Mouse (Mus musculus) embryonic facial prominence, embryonic 15.5 days (tissue): ENCODE data around the gene Krt71. TPM values are rescaled to one million over a fixed set of nuclear protein-coding genes. Genes with fewer than 3 reads are reported as not detected.
"Not testable (repeated sequence)": the region's sequence is repeated elsewhere in the genome, so short reads cannot be mapped to it uniquely, and the experiment has no call there.

Experiments used
- ATAC-seq: fragments of 200-750 bp; cut with Nextera tagmentation; 2 replicates; pipeline ENCODE4 v1.8.0; 2017; ENCODE audit warnings: low read depth, moderate TSS enrichment; ENCODE audit not compliant: insufficient number of reproducible peaks, low FRiP score, low TSS enrichment
- H3K27ac ChIP-seq: fragments of 300-500 bp; sonication (generic); replicated peaks from 2 replicates; pipeline ENCODE4 v1.5.1; 2015; ENCODE audit warnings: mild to moderate bottlenecking, inconsistent platforms
- H3K27me3 ChIP-seq: fragments of 300-500 bp; sonication (generic); 2 replicates; pipeline ENCODE4 v1.6.1; 2015; ENCODE audit warnings: inconsistent platforms
- H3K36me3 ChIP-seq: fragments of 300-500 bp; sonication (generic); 2 replicates; pipeline ENCODE4 v1.6.1; 2015; ENCODE audit warnings: mild to moderate bottlenecking, inconsistent platforms
- H3K4me1 ChIP-seq: fragments of 300-500 bp; sonication (generic); 2 replicates; pipeline ENCODE4 v1.6.1; 2015; ENCODE audit warnings: inconsistent platforms
- H3K4me2 ChIP-seq: fragments of 300-500 bp; sonication (generic); replicated peaks from 2 replicates; pipeline ENCODE4 v1.6.1; 2015; ENCODE audit warnings: mild to moderate bottlenecking, inconsistent platforms
- H3K4me3 ChIP-seq: fragments of 300-500 bp; sonication (generic); replicated peaks from 2 replicates; pipeline ENCODE4 v1.5.1; 2015; ENCODE audit warnings: mild to moderate bottlenecking, inconsistent platforms
- H3K9ac ChIP-seq: fragments of 300-500 bp; sonication (generic); 2 replicates; pipeline ENCODE4 v1.6.1; 2015; ENCODE audit warnings: inconsistent platforms
- H3K9me3 ChIP-seq: fragments of 300-500 bp; sonication (generic); replicated peaks from 2 replicates; pipeline ENCODE4 v1.6.1; 2016; ENCODE audit warnings: inconsistent platforms
- WGBS: fragments of 180-500 bp; shearing (Covaris S2); methylation state at CpG from one replicate; pipeline ENCODE4 v1.1.7; 2015; 5-methylcytosine and 5-hydroxymethylcytosine counted together
- polyA plus RNA-seq: library from polyadenylated mRNA; unstranded; fragments of >200 nt; fragmentation: Nextera tagmentation; extraction: Ambion mirVana; gene quantifications from 2 replicates; pipeline ENCODE4 v1.2.1, GENCODE M21; 2015

Gene Krt71
- polyA plus RNA-seq, 1 experiment from 2014 or later = 101 TPM

DNA sequence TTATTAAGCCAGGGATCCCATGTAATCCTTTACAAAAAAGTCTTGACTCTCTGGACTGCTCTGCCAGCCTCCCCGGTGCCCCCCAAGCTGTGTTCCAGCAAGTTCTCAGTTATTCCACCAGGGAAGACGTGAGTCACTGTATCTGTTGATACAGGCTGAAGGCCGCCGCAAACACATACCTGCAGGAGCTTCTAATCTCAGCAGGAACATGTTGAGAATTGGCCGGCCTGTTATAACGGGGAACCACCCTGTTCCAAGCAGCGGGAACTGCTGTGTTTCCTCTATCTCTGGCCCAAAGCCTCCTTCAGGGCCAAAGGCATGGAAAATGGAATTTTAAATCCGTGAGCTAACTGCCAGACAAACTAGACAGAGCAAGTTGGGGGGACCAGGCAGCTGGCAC, 29.2 kb downstream of the Krt71 start:
- Histone ChIP-seq H3K9me3 (no peaks in the 10 kb centered on the region), H3K36me3 (no peaks in the 10 kb centered on the region), H3K9ac (no peak overlapping the region), H3K4me1 (peaks cover 32% of the 10 kb centered on the region), H3K27me3 (no peaks in the 10 kb centered on the region), H3K4me2 (peak overlapping the region; percentile 29; the same call in 1 of the 2 replicates), H3K4me3 (no peak overlapping the region), H3K27ac (peak overlapping the region; percentile 76)
- WGBS = 65% methylated on average over 8 of the region's 8 CpGs
- ATAC-seq = no peak

DNA sequence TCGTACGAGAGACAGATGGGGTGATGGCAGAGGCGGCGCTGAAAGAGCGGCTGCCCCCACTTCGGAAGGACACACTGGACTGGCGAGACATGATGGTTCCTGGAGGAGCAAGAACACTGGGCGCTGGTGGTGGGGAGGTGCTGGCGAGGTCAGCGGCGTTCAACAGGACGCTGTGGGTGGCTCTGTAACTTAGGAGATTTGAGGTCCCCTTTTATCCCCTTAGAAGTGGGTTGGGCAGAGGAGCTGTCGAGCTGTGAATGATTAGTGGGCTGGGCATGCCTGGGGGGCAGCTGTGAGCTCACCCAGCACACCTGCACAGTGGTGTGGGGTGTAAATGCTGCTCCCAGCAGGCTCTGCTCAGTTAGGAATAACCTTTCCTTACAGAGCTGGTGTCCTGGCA, 30.2 kb downstream of the Krt71 start, which contains the start of gene Krt5:
Gene Krt5 (minus strand): TSS at position 179 of the 400 bp plus-strand sequence.
- H3K4me1 ChIP-seq = peaks cover 25% of the 10 kb centered on the region
- no peak within 1 kb of the TSS for H3K9ac ChIP-seq
- H3K4me2 ChIP-seq = peak within 1 kb of the TSS; percentile 29
- WGBS = 55% methylated on average over 13 of the region's 13 CpGs
- H3K4me3 ChIP-seq = peak within 1 kb of the TSS; percentile 39
- no peaks in the 10 kb centered on the region for H3K36me3 ChIP-seq
- H3K27ac ChIP-seq = peak within 1 kb of the TSS; percentile 76
- H3K9me3 ChIP-seq = no peaks in the 10 kb centered on the region
- ATAC-seq = 0 out of 2 replicates have a peak, but pooled peaks have one; percentile 35
- H3K27me3 ChIP-seq = no peaks in the 10 kb centered on the region

DNA sequence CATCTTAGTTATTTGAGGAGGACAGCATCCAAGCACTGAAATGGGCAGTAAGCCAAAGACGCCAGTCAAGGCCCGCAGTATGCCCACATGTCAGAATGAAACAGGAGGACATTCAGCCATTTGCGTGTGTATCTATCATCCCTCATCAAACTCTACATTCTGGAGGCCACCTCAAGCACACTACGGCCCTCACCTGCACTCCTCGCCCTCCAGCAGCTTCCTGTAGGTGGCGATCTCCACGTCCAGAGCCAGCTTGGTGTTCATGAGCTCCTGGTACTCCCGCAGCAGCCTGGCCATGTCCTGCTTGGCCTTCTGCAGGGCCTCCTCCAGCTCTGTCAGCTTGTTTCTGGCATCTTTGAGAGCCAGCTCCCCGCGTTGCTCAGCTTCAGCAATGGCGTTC, 34.2 kb downstream of the Krt71 start:
- Histone ChIP-seq H3K27ac (no peak overlapping the region), H3K9me3 (no peaks in the 10 kb centered on the region), H3K4me2 (0 out of 2 replicates have a peak overlapping the region, but pooled peaks have one; percentile 15), H3K27me3 (no peaks in the 10 kb centered on the region), H3K9ac (no peak overlapping the region), H3K4me3 (no peak overlapping the region), H3K36me3 (no peaks in the 10 kb centered on the region), H3K4me1 (peaks cover 7% of the 10 kb centered on the region)
- 66% methylated on average over 11 of the region's 11 CpGs for WGBS
- no peak for ATAC-seq

DNA sequence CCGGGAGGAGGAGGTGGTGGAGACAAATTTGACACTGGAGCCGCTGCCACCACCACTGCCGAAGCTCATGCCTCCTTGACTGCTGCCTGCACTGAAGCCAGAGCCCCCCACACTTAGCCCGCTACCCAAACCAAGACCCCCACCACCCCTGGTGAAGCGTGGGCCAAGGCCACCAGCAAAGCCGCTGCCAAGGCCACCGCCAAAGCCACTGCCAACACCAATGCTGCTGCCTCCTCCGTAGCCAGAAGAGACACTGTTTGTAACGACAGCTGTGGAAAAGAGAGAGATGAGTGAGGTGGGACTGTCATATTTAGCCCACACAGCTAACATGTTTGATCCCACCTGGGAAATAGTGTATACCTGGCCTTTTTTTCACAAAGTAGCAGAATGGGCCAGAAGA, 35.5 kb downstream of the Krt71 start:
- Histone ChIP-seq H3K36me3 (no peaks in the 10 kb centered on the region), H3K9ac (no peak overlapping the region), H3K4me3 (no peak overlapping the region), H3K27ac (no peak overlapping the region), H3K27me3 (no peaks in the 10 kb centered on the region), H3K4me2 (no peak overlapping the region), H3K9me3 (no peaks in the 10 kb centered on the region), H3K4me1 (peaks cover 5% of the 10 kb centered on the region; the same call in 1 of the 2 replicates)
- 90% methylated on average over 9 of the region's 9 CpGs for WGBS
- ATAC-seq = no peak

DNA sequence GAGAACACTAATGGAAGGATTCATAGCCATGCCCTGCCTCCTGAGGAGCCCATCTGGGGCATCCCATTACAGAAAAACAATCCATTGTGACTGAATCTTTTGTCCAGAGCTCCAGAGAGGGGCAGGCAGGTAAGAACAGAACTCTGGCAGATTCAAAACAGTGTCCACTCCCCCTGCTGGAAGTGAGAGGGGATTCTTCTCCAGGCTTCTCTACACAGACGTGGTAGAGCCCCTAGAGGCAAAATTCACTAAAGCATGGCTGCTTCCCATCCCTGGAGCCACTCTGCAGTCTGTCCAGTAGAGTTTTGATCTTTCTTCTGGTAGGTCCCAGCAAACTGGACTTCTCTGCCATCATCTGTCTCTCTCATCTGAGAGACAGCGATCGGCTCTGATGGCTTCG, 38.8 kb downstream of the Krt71 start:
- Histone ChIP-seq H3K4me3 (no peak overlapping the region), H3K4me1 (no peaks in the 10 kb centered on the region), H3K27ac (no peak overlapping the region), H3K27me3 (no peaks in the 10 kb centered on the region), H3K4me2 (no peak overlapping the region), H3K9me3 (no peaks in the 10 kb centered on the region), H3K36me3 (no peaks in the 10 kb centered on the region), H3K9ac (no peak overlapping the region)
- 69% methylated on average over 4 of the region's 4 CpGs for WGBS
- no peak for ATAC-seq

DNA sequence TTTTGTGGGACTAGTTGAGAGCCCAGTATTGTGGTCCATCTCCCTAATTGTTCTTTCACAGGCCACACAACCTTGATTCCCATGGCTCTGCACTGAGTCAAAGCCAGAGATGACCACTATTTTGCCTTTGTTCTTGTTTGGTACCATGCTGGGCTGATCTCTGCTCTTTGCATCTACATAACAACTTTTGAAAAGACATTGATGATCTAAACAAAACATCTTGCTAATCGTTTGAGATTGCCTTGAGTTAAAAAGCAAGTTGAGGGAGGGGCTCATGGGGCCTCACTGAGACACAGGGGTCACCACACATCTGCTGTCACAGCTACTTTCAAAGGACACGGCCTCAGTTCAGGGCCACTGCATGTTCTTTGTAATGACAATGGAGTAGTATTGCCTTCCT, 40.5 kb downstream of the Krt71 start:
- WGBS = 51% methylated on average over 2 of the region's 2 CpGs
- no peak overlapping the region for H3K4me3 ChIP-seq
- H3K27ac ChIP-seq = no peak overlapping the region
- no peak overlapping the region for H3K9ac ChIP-seq
- no peak for ATAC-seq
- no peak overlapping the region for H3K4me2 ChIP-seq
- 0 out of 2 replicates have a peak, but pooled peaks cover under 1% of the 10 kb centered on the region for H3K4me1 ChIP-seq
- no peaks in the 10 kb centered on the region for H3K27me3 ChIP-seq
- no peaks in the 10 kb centered on the region for H3K9me3 ChIP-seq
- H3K36me3 ChIP-seq = no peaks in the 10 kb centered on the region

DNA sequence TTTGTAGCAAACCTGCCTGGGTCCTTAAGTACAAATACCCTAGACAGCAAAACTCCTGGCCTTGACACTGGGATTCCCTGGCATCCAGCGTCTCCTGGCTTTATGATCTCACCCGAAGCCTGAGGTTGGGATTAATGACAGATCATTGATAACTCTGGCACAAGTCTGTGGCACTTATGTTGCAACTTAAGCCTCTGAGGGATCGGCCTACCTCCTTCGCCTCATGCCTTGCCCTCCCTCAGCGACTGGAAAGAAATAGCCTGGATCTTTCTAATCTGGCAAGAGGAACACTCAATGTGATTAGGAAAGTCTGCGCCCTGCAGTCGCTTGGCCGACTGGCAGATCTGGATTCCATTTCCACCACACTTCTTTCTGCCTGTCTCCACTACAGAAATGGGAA, 43.0 kb downstream of the Krt71 start:
- 38% methylated on average over 8 of the region's 8 CpGs for WGBS
- no peak for ATAC-seq

DNA sequence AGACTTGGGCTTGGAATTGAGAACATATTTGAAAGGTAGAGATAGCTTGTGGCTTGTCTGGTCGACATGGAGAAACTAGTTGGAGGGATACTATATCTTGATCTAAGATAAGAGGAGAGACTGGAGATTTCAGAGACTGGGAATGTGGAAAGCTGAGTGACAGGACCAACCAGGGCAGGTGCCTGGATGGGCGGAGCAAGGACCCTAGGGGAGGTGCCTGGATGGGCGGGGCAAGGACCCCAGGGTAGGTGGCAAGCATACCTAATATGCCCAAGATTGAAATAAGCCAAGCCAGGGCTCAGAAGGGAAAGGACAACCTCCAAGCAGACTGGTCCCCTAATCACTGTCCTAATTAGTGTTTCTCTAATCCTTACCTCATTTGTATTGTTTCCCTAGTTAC, 43.7 kb downstream of the Krt71 start:
- 61% methylated on average over 3 of the region's 3 CpGs for WGBS
- Histone ChIP-seq H3K36me3 (no peaks in the 10 kb centered on the region), H3K9ac (no peak overlapping the region), H3K4me1 (0 out of 2 replicates have a peak, but pooled peaks cover 4% of the 10 kb centered on the region), H3K27ac (no peak overlapping the region), H3K27me3 (no peaks in the 10 kb centered on the region), H3K4me2 (no peak overlapping the region), H3K4me3 (no peak overlapping the region), H3K9me3 (no peaks in the 10 kb centered on the region)
- ATAC-seq = no peak

More for the DNA sequence above, 43.0 kb downstream of the Krt71 start:
- Histone ChIP-seq H3K9ac (no peak overlapping the region), H3K4me1 (0 out of 2 replicates have a peak, but pooled peaks cover 4% of the 10 kb centered on the region), H3K27me3 (no peaks in the 10 kb centered on the region), H3K4me3 (no peak overlapping the region), H3K4me2 (no peak overlapping the region), H3K9me3 (no peaks in the 10 kb centered on the region), H3K36me3 (no peaks in the 10 kb centered on the region), H3K27ac (no peak overlapping the region)

DNA sequence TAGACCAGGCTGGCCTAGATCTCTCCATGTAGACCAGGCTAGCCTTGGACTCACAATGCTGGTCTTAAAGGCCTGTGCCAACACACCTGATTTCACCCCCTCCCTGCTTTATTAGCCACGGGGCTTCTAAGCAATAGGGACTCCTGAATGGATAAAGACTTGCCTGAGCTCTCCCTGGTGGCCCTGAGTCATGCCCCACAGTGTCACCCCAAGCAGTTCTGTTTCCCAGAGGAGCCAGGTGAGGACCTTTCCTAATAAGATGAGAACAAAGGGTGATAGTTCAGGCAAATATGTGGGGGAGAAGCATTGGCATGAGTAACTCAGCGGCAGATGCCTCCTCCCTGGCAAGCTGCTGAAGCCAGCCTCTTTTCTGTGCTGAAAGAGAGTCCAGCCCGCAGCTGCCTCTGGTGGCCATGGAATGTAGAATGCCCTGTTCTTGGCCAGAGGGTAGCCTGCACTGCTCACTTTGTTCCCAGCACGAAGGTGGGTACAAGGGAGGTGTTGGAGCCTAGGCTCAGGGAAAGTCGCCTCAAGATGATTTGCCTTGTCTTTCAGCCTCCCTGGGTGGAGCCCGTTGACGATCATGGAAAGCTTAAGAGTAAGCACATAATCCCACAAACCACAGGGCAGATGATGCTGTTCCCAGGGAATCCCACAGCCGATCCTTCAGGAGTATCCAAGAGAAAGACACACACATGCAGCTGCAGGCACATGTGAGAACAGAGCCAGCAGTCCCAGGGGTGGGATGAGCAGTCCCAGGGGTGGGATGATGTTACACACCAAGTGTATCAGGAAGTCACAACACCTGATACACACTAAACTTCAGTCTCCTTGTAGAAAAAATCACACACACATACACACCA, 45.4 kb downstream of the Krt71 start:
- H3K9me3 ChIP-seq = no peaks in the 10 kb centered on the region
- peak; percentile 69 for ATAC-seq
- H3K27me3 ChIP-seq = no peaks in the 10 kb centered on the region
- H3K4me2 ChIP-seq = no peak overlapping the region
- 0 out of 2 replicates have a peak, but pooled peaks cover 4% of the 10 kb centered on the region for H3K4me1 ChIP-seq
- WGBS = 59% methylated on average over 8 of the region's 8 CpGs
- 0 out of 2 replicates have a peak overlapping the region, but pooled peaks have one; percentile 19 for H3K27ac ChIP-seq
- H3K9ac ChIP-seq = no peak overlapping the region
- H3K4me3 ChIP-seq = no peak overlapping the region
- no peaks in the 10 kb centered on the region for H3K36me3 ChIP-seq

DNA sequence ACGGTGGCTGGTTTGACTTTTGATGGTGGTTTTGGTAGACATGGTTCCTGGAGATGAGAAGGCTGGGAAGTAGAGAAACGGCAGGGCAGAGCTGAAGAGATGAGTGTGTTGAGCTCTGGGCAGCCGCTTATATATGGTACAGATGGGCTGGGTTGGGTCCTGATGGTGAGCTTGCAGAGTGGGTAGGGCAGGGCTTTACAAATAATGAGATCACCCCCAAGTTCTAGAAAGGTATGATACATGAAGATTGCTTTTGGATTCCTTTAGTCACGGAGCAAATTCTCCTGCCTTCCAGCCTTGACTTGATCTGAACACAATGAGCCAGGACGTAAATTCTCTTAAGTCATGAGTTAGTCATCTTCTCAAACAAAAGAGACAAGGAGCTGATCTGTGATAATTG, 48.7 kb downstream of the Krt71 start, which contains the start of gene Krt6a:
Gene Krt6a (minus strand): TSS at position 101 of the 400 bp plus-strand sequence.
- 75% methylated on average over 5 of the region's 5 CpGs for WGBS
- H3K4me2 ChIP-seq = no peak within 1 kb of the TSS
- H3K4me1 ChIP-seq = 0 out of 2 replicates have a peak, but pooled peaks cover 4% of the 10 kb centered on the region
- no peaks in the 10 kb centered on the region for H3K36me3 ChIP-seq
- H3K4me3 ChIP-seq = no peak within 1 kb of the TSS
- no peaks in the 10 kb centered on the region for H3K27me3 ChIP-seq
- H3K9ac ChIP-seq = no peak within 1 kb of the TSS; the same call in 1 of the 2 replicates
- H3K27ac ChIP-seq = no peak within 1 kb of the TSS
- ATAC-seq = no peak
- no peaks in the 10 kb centered on the region for H3K9me3 ChIP-seq

DNA sequence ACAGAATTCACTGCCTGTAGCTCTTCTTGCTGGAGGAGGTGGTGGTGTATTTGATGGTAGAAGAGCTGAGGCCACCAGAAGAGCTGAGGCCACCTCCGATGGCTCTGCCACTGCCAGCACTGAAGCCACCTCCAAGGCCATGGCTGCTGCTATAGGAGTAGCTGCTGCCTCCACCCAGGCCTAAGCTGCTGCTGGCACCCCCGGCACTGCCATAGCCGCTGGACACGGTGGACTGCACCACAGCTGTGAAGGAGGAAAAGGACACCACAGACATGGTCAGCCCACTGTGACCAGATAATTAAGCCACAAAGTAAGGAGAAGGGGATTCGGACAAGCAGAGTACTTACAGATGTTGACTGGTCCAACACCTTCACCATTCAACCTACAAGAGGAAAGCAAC, 52.4 kb downstream of the Krt71 start:
- not testable (repeated sequence) for H3K9ac ChIP-seq, H3K36me3 ChIP-seq, H3K27me3 ChIP-seq, ATAC-seq, H3K4me3 ChIP-seq, H3K4me1 ChIP-seq, H3K9me3 ChIP-seq, H3K4me2 ChIP-seq, H3K27ac ChIP-seq
- WGBS = 87% methylated on average over 5 of the region's 5 CpGs
